Mouse (Mus musculus): ENCODE measurements around the gene E2f3.

GRCm38 (mm10) chr13:29968636-29969035, 17.2 kb downstream of the E2f3 start:
- TF ChIP-seq EP300 (IDR thresholded peaks at IDR 0.05; ENCODE audit: insufficient read depth, low read depth, low read length) (no peak), CTCF (IDR thresholded peaks at IDR 0.05) (no peak)
